Mouse (Mus musculus): ENCODE data around the gene Babam2. TPM values are rescaled to one million over a fixed set of nuclear protein-coding genes. Genes with fewer than 3 reads are reported as not detected.

The Babam2 gene
- polyA plus RNA-seq, 1 experiment from 2014 or later, result 22.1 TPM

DNA sequence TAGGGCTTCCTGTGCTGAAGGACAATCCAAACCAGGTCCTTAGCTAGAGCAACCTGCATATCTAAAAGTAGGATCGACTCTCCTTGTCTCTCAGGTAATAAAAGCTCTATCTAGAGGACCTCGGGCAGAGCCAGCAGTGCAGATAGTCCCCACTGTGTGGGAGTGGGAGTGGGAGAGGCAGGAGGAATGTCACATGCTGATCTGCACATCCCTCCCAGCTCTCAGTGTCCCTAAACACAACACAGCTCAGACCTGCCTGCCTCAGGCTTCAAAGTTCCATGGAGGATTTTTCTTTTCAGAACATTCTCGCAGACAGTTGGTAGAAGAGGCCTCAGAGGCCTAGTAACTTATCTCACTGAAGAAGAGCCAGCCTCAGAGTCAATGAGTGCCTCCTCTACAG lies 371.1 kb downstream of the Babam2 start:
- Histone ChIP-seq H3K27ac (ENCODE audit: low read depth) (no peak overlapping the region), H3K9ac (replicated peaks) (no peak overlapping the region), H3K27me3 (ENCODE audit: insufficient read depth, low read length) (no peaks in the 10 kb centered on the region), H3K4me3 (ENCODE audit: low read depth, low read length) (no peak overlapping the region), H3K4me1 (ENCODE audit: insufficient read depth) (no peaks in the 10 kb centered on the region), H3K9me3 (ENCODE audit: low read length) (no peaks in the 10 kb centered on the region), H3K36me3 (replicated peaks; ENCODE audit: insufficient read depth, low read length) (no peaks in the 10 kb centered on the region), H3K4me2 (ENCODE audit: low read depth, low read length) (no peak overlapping the region)
- 81% methylated on average over 3 of the region's 3 CpGs for WGBS (ENCODE audit: insufficient replicate concordance)
- ATAC-seq (no peak), DNase-seq (peak; percentile 6)
- TF ChIP-seq CTCF (IDR thresholded peaks at IDR 0.05; ENCODE audit: low read depth) (no peak), EP300 (IDR thresholded peaks at IDR 0.05; ENCODE audit: low read depth) (no peak)

- no peak overlapping the region for H3K4me2 ChIP-seq (ENCODE audit: low read depth, low read length)
- H3K9me3 ChIP-seq (ENCODE audit: low read length), result no peaks in the 10 kb centered on the region
- H3K36me3 ChIP-seq (replicated peaks; ENCODE audit: insufficient read depth, low read length), result no peaks in the 10 kb centered on the region
- 90% methylated on average over 4 of the region's 4 CpGs for WGBS (ENCODE audit: insufficient replicate concordance)
- TF ChIP-seq CTCF (IDR thresholded peaks at IDR 0.05; ENCODE audit: low read depth) (no peak), EP300 (IDR thresholded peaks at IDR 0.05; ENCODE audit: low read depth) (no peak)
- no peak overlapping the region for H3K9ac ChIP-seq (replicated peaks)
- DNase-seq (peak; percentile 5), ATAC-seq (no peak)
- no peak overlapping the region for H3K4me3 ChIP-seq (ENCODE audit: low read depth, low read length)
- H3K27ac ChIP-seq (ENCODE audit: low read depth), result no peak overlapping the region
- no peaks in the 10 kb centered on the region for H3K4me1 ChIP-seq (ENCODE audit: insufficient read depth)
- H3K27me3 ChIP-seq (ENCODE audit: insufficient read depth, low read length), result no peaks in the 10 kb centered on the region
Observed at GRCm38 (mm10) chr5:32069096-32069495, 371.6 kb downstream of the Babam2 start.

- Histone ChIP-seq H3K4me3 (ENCODE audit: low read depth, low read length) (no peak overlapping the region), H3K27ac (ENCODE audit: low read depth) (no peak overlapping the region), H3K4me2 (ENCODE audit: low read depth, low read length) (no peak overlapping the region), H3K36me3 (replicated peaks; ENCODE audit: insufficient read depth, low read length) (no peaks in the 10 kb centered on the region), H3K9me3 (ENCODE audit: low read length) (no peaks in the 10 kb centered on the region), H3K9ac (replicated peaks) (no peak overlapping the region), H3K27me3 (ENCODE audit: insufficient read depth, low read length) (no peaks in the 10 kb centered on the region), H3K4me1 (ENCODE audit: insufficient read depth) (no peaks in the 10 kb centered on the region)
- DNase-seq (peak; percentile 7), ATAC-seq (no peak)
- no peak for TF ChIP-seq EP300 (IDR thresholded peaks at IDR 0.05; ENCODE audit: low read depth)
- no peak for TF ChIP-seq CTCF (IDR thresholded peaks at IDR 0.05; ENCODE audit: low read depth)
- WGBS (ENCODE audit: insufficient replicate concordance), result 73% methylated on average over 10 of the region's 10 CpGs
Observed at GRCm38 (mm10) chr5:32069566-32070169, 372.2 kb downstream of the Babam2 start.

DNA sequence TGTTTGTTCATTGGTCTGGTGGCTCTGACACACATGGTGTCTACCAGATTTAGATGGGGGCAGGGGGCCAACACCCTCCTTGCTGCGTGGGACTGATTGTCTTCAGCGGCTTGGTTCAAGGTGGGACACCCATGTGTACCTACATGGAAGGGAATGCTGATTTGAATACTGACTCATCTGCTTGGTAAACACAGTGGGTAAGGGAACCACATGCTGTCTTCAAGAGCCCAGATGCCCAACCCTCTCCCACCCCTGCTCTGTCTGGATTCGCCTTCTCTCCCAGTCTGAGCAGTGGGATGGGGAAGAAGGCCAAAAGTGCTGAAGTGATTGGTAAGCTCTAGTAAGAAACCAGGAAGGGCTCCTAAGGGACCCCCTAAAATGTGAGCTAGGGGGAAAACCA lies 373.3 kb downstream of the Babam2 start:
- TF ChIP-seq CTCF (IDR thresholded peaks at IDR 0.05; ENCODE audit: low read depth) (no peak), EP300 (IDR thresholded peaks at IDR 0.05; ENCODE audit: low read depth) (no peak)
- Histone ChIP-seq H3K9ac (replicated peaks) (no peak overlapping the region), H3K36me3 (replicated peaks; ENCODE audit: insufficient read depth, low read length) (no peaks in the 10 kb centered on the region), H3K4me2 (ENCODE audit: low read depth, low read length) (no peak overlapping the region), H3K27me3 (ENCODE audit: insufficient read depth, low read length) (no peaks in the 10 kb centered on the region), H3K4me1 (ENCODE audit: insufficient read depth) (no peaks in the 10 kb centered on the region), H3K4me3 (ENCODE audit: low read depth, low read length) (no peak overlapping the region), H3K27ac (ENCODE audit: low read depth) (no peak overlapping the region), H3K9me3 (ENCODE audit: low read length) (no peaks in the 10 kb centered on the region)
- WGBS (ENCODE audit: insufficient replicate concordance), result 85% methylated on average over 3 of the region's 3 CpGs
- no peak for ATAC-seq
- no peak for DNase-seq

GRCm38 (mm10) chr5:32071314-32071713 lies 373.8 kb downstream of the Babam2 start:
- H3K36me3 ChIP-seq (replicated peaks; ENCODE audit: insufficient read depth, low read length), result no peaks in the 10 kb centered on the region
- no peak for TF ChIP-seq EP300 (IDR thresholded peaks at IDR 0.05; ENCODE audit: low read depth)

DNA sequence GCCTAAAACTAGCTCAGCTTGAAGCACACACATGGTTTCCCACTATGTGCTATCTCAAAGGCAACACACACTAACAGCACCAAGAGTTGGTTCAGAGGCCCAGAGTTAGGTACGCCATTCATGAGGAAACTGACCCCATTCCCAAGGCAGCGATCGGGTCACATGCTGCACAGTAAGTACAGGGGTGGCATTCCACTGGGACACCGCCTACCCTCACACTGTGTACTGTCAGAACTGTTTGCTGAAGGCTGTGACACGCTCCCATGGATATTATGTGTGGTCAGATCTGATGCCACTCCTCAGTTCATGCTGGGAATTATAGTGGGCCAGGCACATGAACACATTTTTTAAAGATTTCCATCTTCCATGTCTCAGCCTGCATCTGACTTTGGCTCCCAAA lies 374.3 kb downstream of the Babam2 start:
- no peak for ATAC-seq
- TF ChIP-seq EP300 (IDR thresholded peaks at IDR 0.05; ENCODE audit: low read depth) (no peak), CTCF (IDR thresholded peaks at IDR 0.05; ENCODE audit: low read depth) (no peak)
- 86% methylated on average over 5 of the region's 5 CpGs for WGBS (ENCODE audit: insufficient replicate concordance)

More at GRCm38 (mm10) chr5:32071314-32071713, 373.8 kb downstream of the Babam2 start:
- no peak overlapping the region for H3K27ac ChIP-seq (ENCODE audit: low read depth)
- WGBS (ENCODE audit: insufficient replicate concordance), result 86% methylated on average over 4 of the region's 4 CpGs
- H3K4me2 ChIP-seq (ENCODE audit: low read depth, low read length), result no peak overlapping the region
- no peak for ATAC-seq
- no peak overlapping the region for H3K9ac ChIP-seq (replicated peaks)
- no peak overlapping the region for H3K4me3 ChIP-seq (ENCODE audit: low read depth, low read length)
- no peak for DNase-seq
- H3K27me3 ChIP-seq (ENCODE audit: insufficient read depth, low read length), result no peaks in the 10 kb centered on the region
- H3K4me1 ChIP-seq (ENCODE audit: insufficient read depth), result no peaks in the 10 kb centered on the region
- no peaks in the 10 kb centered on the region for H3K9me3 ChIP-seq (ENCODE audit: low read length)

More for the DNA sequence above, 374.3 kb downstream of the Babam2 start:
- H3K36me3 ChIP-seq (replicated peaks; ENCODE audit: insufficient read depth, low read length), result no peaks in the 10 kb centered on the region
- H3K9ac ChIP-seq (replicated peaks), result no peak overlapping the region
- no peak overlapping the region for H3K27ac ChIP-seq (ENCODE audit: low read depth)
- no peaks in the 10 kb centered on the region for H3K9me3 ChIP-seq (ENCODE audit: low read length)
- H3K27me3 ChIP-seq (ENCODE audit: insufficient read depth, low read length), result no peaks in the 10 kb centered on the region
- DNase-seq, result no peak
- H3K4me3 ChIP-seq (ENCODE audit: low read depth, low read length), result no peak overlapping the region
- no peak overlapping the region for H3K4me2 ChIP-seq (ENCODE audit: low read depth, low read length)
- no peaks in the 10 kb centered on the region for H3K4me1 ChIP-seq (ENCODE audit: insufficient read depth)

Measured in liver, postnatal 0 days (tissue).